Mouse (Mus musculus) urinary bladder, postnatal 36 days (tissue): ENCODE data around the gene Aplnr.

Experiments used
- DNase-seq, 2 experiments: peaks; one replicate each; pipeline ENCODE4 v3.0.0; 2022; ENCODE audit warnings: low spot score in 2 of 2, mixed read lengths in 1 of 2

Aplnr gene

DNA sequence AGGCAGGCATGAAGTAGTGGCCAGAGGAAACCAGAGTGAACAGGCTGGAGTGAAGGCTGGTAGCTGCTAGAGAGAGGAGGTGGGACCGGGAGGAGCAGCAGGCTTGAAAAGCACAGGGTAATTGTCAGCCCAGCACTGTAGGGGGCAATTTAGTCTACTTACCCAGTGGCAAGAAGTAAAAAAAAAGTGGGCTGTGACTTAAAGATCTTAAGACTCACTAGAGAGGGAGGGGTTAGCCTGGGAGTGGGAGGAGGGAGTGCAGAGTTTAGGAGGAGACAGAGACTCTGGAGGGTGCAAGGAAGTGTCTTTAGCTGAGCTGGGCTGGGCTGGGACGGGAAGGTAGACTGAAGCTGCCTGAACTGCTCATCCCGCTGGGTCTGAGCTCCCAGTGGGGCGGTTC lies at the start of gene Aplnr:
Aplnr (plus strand) TSS at position 137 of the 400 bp plus-strand sequence.
- DNase-seq = no peak

GRCm38 (mm10) chr2:85088716-85089646 lies 47.0 kb upstream of the Aplnr start:
- DNase-seq = no peak

GRCm38 (mm10) chr2:85091325-85091724 lies 44.7 kb upstream of the Aplnr start:
- no peak for DNase-seq

DNA sequence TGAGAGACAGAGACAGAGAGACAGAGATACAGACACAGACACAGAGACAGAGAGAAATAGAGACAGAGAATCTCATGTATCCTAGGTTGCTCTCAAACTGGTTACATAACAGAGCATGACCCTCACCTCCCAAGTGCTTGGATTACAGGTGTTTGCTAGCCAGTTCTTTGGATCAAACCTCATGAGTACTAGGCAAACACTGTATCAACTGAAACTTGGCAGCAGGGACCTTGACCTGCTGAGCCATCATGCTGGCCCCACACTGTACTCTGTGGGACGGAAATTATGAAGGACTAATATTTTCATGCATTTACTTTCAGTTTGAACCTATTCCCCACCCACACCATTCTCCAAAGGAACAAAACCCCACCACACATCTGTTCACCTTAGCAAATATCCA lies 42.6 kb upstream of the Aplnr start:
- DNase-seq = no peak

DNA sequence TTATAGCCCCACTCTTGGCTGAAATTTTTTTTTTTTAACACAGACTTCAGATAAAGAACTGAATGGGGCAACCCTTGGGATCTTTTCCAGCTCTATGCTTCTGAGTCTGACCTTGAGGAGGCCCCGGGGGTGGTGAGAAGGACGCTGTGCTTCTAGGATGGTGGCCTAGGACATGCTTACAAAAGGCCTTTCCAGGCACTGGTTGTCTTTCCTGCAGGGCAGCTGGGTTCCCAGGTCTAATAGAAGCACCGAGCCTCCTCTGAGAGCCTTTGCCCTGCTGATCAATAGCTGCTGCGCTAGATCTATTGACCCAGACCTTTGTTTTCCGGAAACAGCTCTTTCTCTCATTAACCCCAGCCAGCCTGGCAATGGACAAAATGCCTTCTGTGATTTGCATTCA lies 40.1 kb upstream of the Aplnr start:
- DNase-seq = no peak

- no peak for DNase-seq
Measured at GRCm38 (mm10) chr2:85098014-85098413, 38.0 kb upstream of the Aplnr start.

DNA sequence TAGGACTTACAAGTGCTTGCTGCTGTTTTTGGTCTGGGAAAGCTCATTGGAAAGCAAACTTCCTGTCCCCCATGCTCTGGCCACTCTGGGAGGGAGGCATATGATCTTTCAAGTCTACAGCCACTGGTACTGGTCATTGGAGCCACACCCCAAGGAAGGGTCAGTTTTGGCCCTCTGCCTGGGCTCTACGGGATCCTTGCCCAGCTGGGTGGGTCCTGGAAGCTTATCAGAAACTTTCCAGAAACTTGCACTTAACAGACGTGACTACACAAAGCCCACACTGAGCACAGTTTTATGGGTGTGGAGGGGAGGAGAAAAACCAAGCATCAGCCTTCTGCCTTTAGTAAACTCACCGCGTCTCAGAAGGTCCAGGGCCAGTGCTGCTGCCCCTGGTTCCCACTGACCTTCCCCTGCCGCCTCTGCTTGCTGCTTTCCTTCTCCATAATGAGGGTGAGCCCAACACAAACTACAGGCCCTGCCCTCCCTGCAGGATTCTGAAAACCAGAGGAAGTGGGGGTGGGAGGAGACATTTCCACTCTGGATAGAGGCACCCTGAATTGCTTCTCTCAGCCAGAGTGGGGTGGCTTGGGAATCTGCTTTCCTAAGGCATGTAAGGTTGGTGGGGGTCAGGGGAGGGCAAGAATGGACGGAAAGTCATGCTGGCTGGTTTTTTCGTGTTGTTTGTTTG lies 37.1 kb upstream of the Aplnr start:
- peak; percentile 68 to 72 for DNase-seq

DNA sequence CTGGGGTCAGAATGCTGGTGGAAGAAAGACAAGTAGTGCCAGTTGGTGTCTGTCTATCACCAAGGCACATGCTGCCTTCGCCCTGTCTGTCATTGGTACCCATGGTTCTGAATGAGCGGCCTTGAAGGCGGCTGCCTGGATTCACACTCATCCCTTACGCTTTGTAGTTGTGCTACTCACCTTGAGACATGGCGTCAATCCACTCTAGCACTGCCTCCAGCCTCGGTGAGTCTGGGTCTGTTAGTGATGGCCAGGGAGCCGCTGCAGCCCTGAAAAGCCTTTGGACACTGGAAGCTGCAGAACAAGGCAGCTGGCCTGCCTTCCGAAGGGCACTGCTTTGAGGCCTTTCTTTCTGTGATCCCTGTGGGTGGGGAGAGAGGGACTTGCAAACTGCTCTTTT lies 32.8 kb upstream of the Aplnr start:
- no peak for DNase-seq

- peak in 1 of 2 experiments; percentile 20 for DNase-seq
Measured at GRCm38 (mm10) chr2:85105426-85106013, 30.5 kb upstream of the Aplnr start.

GRCm38 (mm10) chr2:85106068-85106790 lies 29.8 kb upstream of the Aplnr start:
- DNase-seq = no peak

GRCm38 (mm10) chr2:85106941-85107340 lies 29.1 kb upstream of the Aplnr start:
- DNase-seq = peak; percentile 24 to 27

DNA sequence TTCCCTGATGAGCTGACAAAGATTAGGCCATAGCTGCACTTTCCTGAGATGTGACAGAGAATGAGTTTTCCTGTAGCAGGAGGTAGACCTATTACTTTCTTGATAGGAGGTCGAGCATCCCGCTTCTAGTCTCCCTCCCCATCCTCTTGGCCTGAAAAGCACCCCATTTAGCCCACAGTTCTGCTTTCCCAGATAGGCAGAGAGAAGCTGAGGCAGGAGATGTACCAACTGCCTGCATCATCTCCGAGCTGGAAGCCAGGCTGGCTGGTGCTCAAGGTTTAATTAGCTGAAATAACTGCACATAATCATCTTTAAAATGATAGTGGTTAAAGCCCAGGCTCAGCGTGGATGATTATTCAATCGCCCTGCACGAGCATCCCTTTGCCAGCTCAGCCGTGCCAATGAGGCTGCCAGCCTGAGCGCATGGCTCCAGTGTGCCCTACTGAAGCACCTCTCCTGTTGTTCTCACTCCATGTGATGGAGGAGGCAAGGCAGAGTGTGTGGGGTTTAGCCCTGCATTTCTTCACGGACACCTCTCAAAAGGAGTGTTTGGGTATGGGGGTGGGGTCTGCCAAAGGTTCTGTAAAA lies 25.6 kb upstream of the Aplnr start:
- DNase-seq = no peak

DNA sequence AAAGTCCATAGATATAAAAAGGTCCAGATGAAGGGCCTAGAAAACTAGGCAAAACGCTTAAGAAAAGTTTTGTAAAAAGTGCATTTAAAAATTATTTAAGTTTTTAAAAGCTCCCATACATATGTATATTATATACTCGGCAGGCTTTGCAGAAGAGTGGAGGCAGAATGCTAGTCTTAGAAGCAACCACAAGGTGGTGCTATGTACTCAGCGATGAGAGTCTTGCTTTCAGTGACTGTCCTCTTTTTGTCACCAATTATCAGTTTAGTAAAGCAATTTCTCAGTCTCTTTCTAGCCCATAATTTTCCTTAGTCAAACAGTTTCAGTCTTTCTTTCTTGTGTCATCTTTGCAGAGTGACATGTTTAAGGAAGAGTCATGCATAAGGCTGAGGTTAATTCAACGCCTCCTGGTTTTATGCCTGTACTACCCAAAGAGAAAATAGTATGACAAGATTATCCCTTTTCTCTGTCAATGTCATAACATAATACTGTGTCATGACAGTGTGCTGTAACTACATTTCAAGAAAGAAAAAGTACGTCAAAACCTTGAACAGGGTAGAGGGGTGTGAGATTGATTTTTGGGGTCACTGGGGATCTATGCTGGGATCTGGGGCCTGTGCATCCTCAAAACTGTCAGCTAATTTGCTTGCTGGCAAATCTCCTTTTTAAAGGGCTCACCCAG lies 12.7 kb upstream of the Aplnr start:
- peak in 1 of 2 experiments; percentile 32 for DNase-seq

- peak; percentile 53 to 62 for DNase-seq
Measured at GRCm38 (mm10) chr2:85123869-85124535, 12.0 kb upstream of the Aplnr start.

DNA sequence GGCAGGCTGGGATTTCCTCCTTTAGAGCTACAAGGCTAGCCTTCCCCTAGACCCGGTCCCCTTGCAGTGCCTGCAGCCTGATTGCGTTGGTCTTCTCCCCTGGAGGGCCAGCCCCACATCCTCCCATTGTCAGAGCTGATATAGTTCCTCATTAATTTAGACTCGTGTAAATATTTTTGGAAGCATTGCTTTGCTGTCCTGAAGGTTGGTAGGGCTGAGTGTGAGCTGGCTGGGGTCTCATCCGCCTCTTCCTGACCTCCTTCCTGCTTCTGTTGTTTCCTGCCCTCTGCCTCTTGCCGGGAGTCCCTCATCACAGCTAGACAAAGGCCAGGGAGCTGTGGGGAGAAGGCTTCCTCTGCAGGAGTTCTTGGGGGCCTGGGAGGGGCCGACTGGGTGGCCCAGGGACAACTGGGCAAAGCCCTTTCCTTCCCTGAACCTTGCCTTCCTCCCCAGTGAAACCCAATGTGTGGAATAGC lies 6.5 kb upstream of the Aplnr start:
- no peak for DNase-seq

DNA sequence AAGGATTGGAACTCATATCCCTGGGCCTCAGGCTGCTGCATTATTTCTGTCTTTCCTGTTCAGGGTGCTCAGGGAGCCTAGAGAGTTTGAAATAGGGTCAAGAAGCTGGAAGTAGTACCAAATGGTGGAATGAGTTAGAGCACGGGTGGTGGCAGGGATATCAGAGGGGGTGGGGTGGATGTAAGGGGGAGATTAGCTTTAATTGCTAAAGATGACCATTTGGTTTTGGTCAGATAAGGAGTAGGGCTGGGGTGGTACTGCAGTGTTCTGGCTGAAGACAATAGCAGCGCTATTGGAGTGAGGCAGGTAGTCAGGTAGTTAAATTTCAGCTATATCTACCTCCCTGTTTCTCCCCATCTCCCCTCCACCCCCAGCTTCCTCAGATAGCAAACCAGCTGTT lies 4.8 kb upstream of the Aplnr start:
- DNase-seq = no peak

DNA sequence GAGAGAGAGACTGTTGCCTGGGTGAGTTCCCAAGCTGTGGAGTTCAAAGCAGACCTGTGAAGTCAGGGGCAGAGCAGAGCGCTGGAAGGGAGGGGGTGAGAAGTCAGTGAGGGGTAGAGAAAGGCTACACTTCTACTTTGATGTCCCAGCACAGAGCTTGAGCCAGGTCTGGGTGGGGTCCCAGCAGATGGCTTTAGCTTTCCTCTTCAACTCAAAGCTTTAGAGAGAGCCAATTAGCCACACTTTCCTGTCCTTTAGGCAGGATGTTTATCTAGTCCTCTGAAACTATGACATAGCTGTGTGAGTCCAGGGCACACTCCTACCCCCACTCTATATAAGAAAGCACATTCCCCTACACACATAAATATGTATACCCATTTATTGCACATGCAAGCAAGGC lies 4.3 kb upstream of the Aplnr start:
- DNase-seq = no peak

- no peak for DNase-seq
Measured at GRCm38 (mm10) chr2:85132204-85132603, 3.8 kb upstream of the Aplnr start.

- no peak for DNase-seq
Measured at GRCm38 (mm10) chr2:85135099-85135498, 926 bp upstream of the Aplnr start.

DNA sequence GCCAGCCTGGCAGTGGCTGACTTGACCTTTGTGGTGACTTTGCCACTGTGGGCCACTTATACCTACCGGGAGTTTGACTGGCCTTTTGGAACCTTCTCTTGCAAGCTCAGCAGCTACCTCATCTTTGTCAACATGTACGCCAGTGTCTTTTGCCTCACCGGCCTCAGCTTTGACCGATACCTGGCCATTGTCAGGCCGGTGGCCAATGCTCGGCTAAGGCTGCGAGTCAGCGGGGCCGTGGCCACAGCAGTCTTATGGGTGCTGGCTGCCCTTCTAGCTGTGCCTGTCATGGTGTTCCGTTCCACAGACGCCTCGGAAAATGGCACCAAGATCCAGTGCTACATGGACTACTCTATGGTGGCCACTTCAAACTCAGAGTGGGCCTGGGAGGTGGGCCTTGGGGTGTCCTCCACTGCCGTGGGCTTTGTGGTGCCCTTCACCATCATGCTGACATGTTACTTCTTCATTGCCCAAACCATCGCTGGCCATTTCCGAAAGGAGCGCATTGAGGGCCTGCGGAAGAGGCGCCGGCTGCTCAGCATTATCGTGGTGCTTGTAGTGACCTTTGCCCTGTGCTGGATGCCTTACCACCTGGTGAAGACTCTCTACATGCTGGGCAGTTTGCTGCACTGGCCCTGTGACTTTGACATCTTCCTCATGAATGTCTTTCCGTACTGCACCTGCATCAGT lies 951 bp downstream of the Aplnr start:
- DNase-seq = no peak
